Mouse (Mus musculus) hindbrain, embryonic 10.5 days (tissue): ENCODE measurements at regions not wholly inside any gene's neighbourhood (a gene's known extent, or its start where the extent isn't known, plus 50 kb on each side); places are given as distances from the start of the nearest gene placed in this dataset.

ENCODE experiments used
- DNase-seq: peaks from one replicate; pipeline ENCODE4 v3.0.0-alpha.2; 2017; ENCODE audit warnings: low spot score
- H3K27ac ChIP-seq: fragments of 300-500 bp; sonication (generic); 2 replicates; pipeline ENCODE4 v1.5.1; 2016; ENCODE audit warnings: mild to moderate bottlenecking, moderate library complexity
- H3K27me3 ChIP-seq: fragments of 300-500 bp; sonication (generic); 2 replicates; pipeline ENCODE4 v1.6.1; 2016; ENCODE audit warnings: mild to moderate bottlenecking; ENCODE audit not compliant: poor library complexity, insufficient read depth, severe bottlenecking
- H3K36me3 ChIP-seq: fragments of 300-500 bp; sonication (generic); 2 replicates; pipeline ENCODE4 v1.6.1; 2016; ENCODE audit warnings: mild to moderate bottlenecking, moderate library complexity
- H3K4me1 ChIP-seq: fragments of 300-500 bp; sonication (generic); replicated peaks from 2 replicates; pipeline ENCODE4 v1.6.1; 2016; ENCODE audit warnings: mild to moderate bottlenecking
- H3K4me3 ChIP-seq: fragments of 300-500 bp; sonication (generic); 2 replicates; pipeline ENCODE4 v1.5.1; 2016; ENCODE audit warnings: mild to moderate bottlenecking, moderate library complexity
- H3K9me3 ChIP-seq: fragments of 300-500 bp; sonication (generic); 2 replicates; pipeline ENCODE4 v1.6.1; 2016; ENCODE audit warnings: mild to moderate bottlenecking, moderate library complexity
- WGBS: fragments of 180-500 bp; shearing (Covaris S2); methylation state at CpG from one replicate; pipeline ENCODE4 v1.1.7; 2016; 5-methylcytosine and 5-hydroxymethylcytosine counted together

- H3K27me3 ChIP-seq = no peaks in the 10 kb centered on the region
- H3K9me3 ChIP-seq = no peaks in the 10 kb centered on the region
- no peak for DNase-seq
- no peaks in the 10 kb centered on the region for H3K36me3 ChIP-seq
- 0 out of 2 replicates have a peak overlapping the region, but pooled peaks have one; percentile 35 for H3K27ac ChIP-seq
- H3K4me1 ChIP-seq = peaks cover 17% of the 10 kb centered on the region
- no peak overlapping the region for H3K4me3 ChIP-seq
- WGBS = 84% methylated on average over 4 of the region's 4 CpGs
Measured at GRCm38 (mm10) chr2:71670882-71671281, 74.5 kb upstream of the Itga6 start.

- Histone ChIP-seq H3K9me3 (no peaks in the 10 kb centered on the region), H3K27me3 (no peaks in the 10 kb centered on the region), H3K4me3 (no peak overlapping the region), H3K36me3 (no peaks in the 10 kb centered on the region), H3K4me1 (peaks cover 24% of the 10 kb centered on the region), H3K27ac (peak overlapping the region; percentile 77)
- WGBS = 57% methylated on average over 18 of the region's 18 CpGs
- peak; percentile 51 for DNase-seq
Measured at GRCm38 (mm10) chr2:71673087-71673920, 72.1 kb upstream of the Itga6 start.

- H3K27ac ChIP-seq = no peak overlapping the region
Measured at GRCm38 (mm10) chr2:71680746-71681145, 64.7 kb upstream of the Itga6 start.

GRCm38 (mm10) chr2:71681148-71681547 is 64.3 kb upstream of the Itga6 start:
- Histone ChIP-seq H3K4me3 (no peak overlapping the region), H3K4me1 (0 out of 2 replicates have a peak, but pooled peaks cover 6% of the 10 kb centered on the region), H3K9me3 (peaks cover 4% of the 10 kb centered on the region; the same call in 1 of the 2 replicates), H3K27me3 (no peaks in the 10 kb centered on the region), H3K36me3 (no peaks in the 10 kb centered on the region), H3K27ac (no peak overlapping the region)
- 61% methylated on average over 4 of the region's 4 CpGs for WGBS
- DNase-seq = no peak

More at GRCm38 (mm10) chr2:71680746-71681145, 64.7 kb upstream of the Itga6 start:
- WGBS = 47% methylated on average over 1 of the region's 1 CpGs
- H3K4me3 ChIP-seq = no peak overlapping the region
- H3K9me3 ChIP-seq = peaks cover 4% of the 10 kb centered on the region; the same call in 1 of the 2 replicates
- 0 out of 2 replicates have a peak, but pooled peaks cover 7% of the 10 kb centered on the region for H3K4me1 ChIP-seq
- H3K27me3 ChIP-seq = no peaks in the 10 kb centered on the region
- no peaks in the 10 kb centered on the region for H3K36me3 ChIP-seq
- no peak for DNase-seq

GRCm38 (mm10) chr2:71683375-71683774 is 62.0 kb upstream of the Itga6 start:
- H3K27ac ChIP-seq = no peak overlapping the region
- 85% methylated on average over 4 of the region's 4 CpGs for WGBS

GRCm38 (mm10) chr2:71685239-71685638 is 60.2 kb upstream of the Itga6 start:
- WGBS = 91% methylated on average over 7 of the region's 7 CpGs
- Histone ChIP-seq H3K4me3 (no peak overlapping the region), H3K27ac (no peak overlapping the region), H3K27me3 (no peaks in the 10 kb centered on the region), H3K36me3 (no peaks in the 10 kb centered on the region), H3K9me3 (no peaks in the 10 kb centered on the region), H3K4me1 (peaks cover 17% of the 10 kb centered on the region; the same call in 1 of the 2 replicates)
- no peak for DNase-seq

More at GRCm38 (mm10) chr2:71683375-71683774, 62.0 kb upstream of the Itga6 start:
- H3K9me3 ChIP-seq = peaks cover 4% of the 10 kb centered on the region; the same call in 1 of the 2 replicates
- no peak for DNase-seq
- H3K36me3 ChIP-seq = no peaks in the 10 kb centered on the region
- H3K4me3 ChIP-seq = no peak overlapping the region
- H3K27me3 ChIP-seq = no peaks in the 10 kb centered on the region
- H3K4me1 ChIP-seq = peaks cover 12% of the 10 kb centered on the region; the same call in 1 of the 2 replicates

GRCm38 (mm10) chr2:71689041-71689440 is 56.4 kb upstream of the Itga6 start:
- no peaks in the 10 kb centered on the region for H3K27me3 ChIP-seq
- no peak overlapping the region for H3K4me3 ChIP-seq
- no peaks in the 10 kb centered on the region for H3K9me3 ChIP-seq
- H3K27ac ChIP-seq = no peak overlapping the region
- H3K4me1 ChIP-seq = peaks cover 26% of the 10 kb centered on the region; the same call in 1 of the 2 replicates
- H3K36me3 ChIP-seq = no peaks in the 10 kb centered on the region
- WGBS = 80% methylated on average over 4 of the region's 4 CpGs
- no peak for DNase-seq

- H3K27me3 ChIP-seq = no peaks in the 10 kb centered on the region
- H3K36me3 ChIP-seq = no peaks in the 10 kb centered on the region
- no peak overlapping the region for H3K4me3 ChIP-seq
- 71% methylated on average over 27 of the region's 27 CpGs for WGBS
- peaks cover 26% of the 10 kb centered on the region; the same call in 1 of the 2 replicates for H3K4me1 ChIP-seq
- no peak for DNase-seq
- H3K9me3 ChIP-seq = no peaks in the 10 kb centered on the region
- H3K27ac ChIP-seq = 0 out of 2 replicates have a peak overlapping the region, but pooled peaks have one; percentile 29
Measured at GRCm38 (mm10) chr2:71690277-71691161, 54.9 kb upstream of the Itga6 start.

GRCm38 (mm10) chr2:71694758-71695310 is 50.6 kb upstream of the Itga6 start:
- no peaks in the 10 kb centered on the region for H3K27me3 ChIP-seq
- H3K4me1 ChIP-seq = peaks cover 20% of the 10 kb centered on the region
- H3K36me3 ChIP-seq = no peaks in the 10 kb centered on the region
- no peak overlapping the region for H3K27ac ChIP-seq
- 76% methylated on average over 6 of the region's 6 CpGs for WGBS
- no peak overlapping the region for H3K4me3 ChIP-seq
- no peaks in the 10 kb centered on the region for H3K9me3 ChIP-seq
- DNase-seq = no peak
